Mouse (Mus musculus): Measurements from ENCODE around the gene Nlrp2.

The Nlrp2 gene

GRCm38 (mm10) chr7:5350935-5351334 is at the start of gene Nlrp2:
Gene Nlrp2, minus strand, starts transcription at chr7:5351035.
- no peak for DNase-seq

GRCm38 (mm10) chr7:5366724-5367123 is 15.9 kb upstream of the Nlrp2 start:
- no peak for DNase-seq

- no peak for DNase-seq
Observed at GRCm38 (mm10) chr7:5363599-5363998, 12.8 kb upstream of the Nlrp2 start.

GRCm38 (mm10) chr7:5350237-5350636 is 598 bp downstream of the Nlrp2 start, which contains the start of gene Gm5065:
Gene Gm5065, plus strand, starts transcription at chr7:5350537.
- no peak for DNase-seq

- DNase-seq: no peak
Observed at GRCm38 (mm10) chr7:5327511-5327910, 23.3 kb downstream of the Nlrp2 start.

- no peak for DNase-seq
Observed at GRCm38 (mm10) chr7:5288281-5288680, 62.6 kb downstream of the Nlrp2 start.

GRCm38 (mm10) chr7:5263051-5263450 is 87.8 kb downstream of the Nlrp2 start:
- no peak for DNase-seq

Measured in kidney, postnatal 14 days (tissue).